Mouse (Mus musculus) midbrain, embryonic 14.5 days (tissue): ENCODE data around the gene Barhl1. TPM values are rescaled to one million over a fixed set of nuclear protein-coding genes. Genes with fewer than 3 reads are reported as not detected.

Source experiments
- ATAC-seq: fragments of 200-750 bp; cut with Nextera tagmentation; 2 replicates; pipeline ENCODE4 v1.8.0; 2017; ENCODE audit warnings: moderate number of reproducible peaks, moderate library complexity; ENCODE audit not compliant: low FRiP score, low TSS enrichment
- DNase-seq: peaks from one replicate; pipeline ENCODE4 v3.0.0-alpha.2; 2015
- H3K27ac ChIP-seq: fragments of 300-500 bp; sonication (generic); replicated peaks from 2 replicates; pipeline ENCODE4 v1.5.1; 2014; ENCODE audit warnings: mild to moderate bottlenecking, low read depth, low read length, moderate library complexity
- H3K27me3 ChIP-seq: fragments of 300-500 bp; sonication (generic); 2 replicates; pipeline ENCODE4 v1.6.1; 2014; ENCODE audit warnings: low read length, control low read depth, mixed read lengths; ENCODE audit not compliant: control insufficient read depth, insufficient read depth
- H3K36me3 ChIP-seq: fragments of 300-500 bp; sonication (generic); 2 replicates; pipeline ENCODE4 v1.6.1; 2014; ENCODE audit warnings: low read length, control low read depth; ENCODE audit not compliant: control insufficient read depth, insufficient read depth
- H3K4me1 ChIP-seq: fragments of 300-500 bp; sonication (generic); 2 replicates; pipeline ENCODE4 v1.6.1; 2014; ENCODE audit warnings: mild to moderate bottlenecking, antibody characterized with exemption, low read length, control low read depth; ENCODE audit not compliant: control insufficient read depth, insufficient read depth
- H3K4me2 ChIP-seq: fragments of 300-500 bp; sonication (generic); 2 replicates; pipeline ENCODE4 v1.6.1; 2014; ENCODE audit warnings: mild to moderate bottlenecking, low read length, moderate library complexity
- H3K4me3 ChIP-seq: fragments of 300-500 bp; sonication (generic); replicated peaks from 2 replicates; pipeline ENCODE4 v1.5.1; 2014; ENCODE audit warnings: low read depth, low read length
- H3K9ac ChIP-seq: fragments of 300-500 bp; sonication (generic); replicated peaks from 2 replicates; pipeline ENCODE4 v1.6.1; 2014; ENCODE audit warnings: mild to moderate bottlenecking, low read length, moderate library complexity
- H3K9me3 ChIP-seq: fragments of 300-500 bp; sonication (generic); 2 replicates; pipeline ENCODE4 v1.6.1; 2016; ENCODE audit warnings: low read length, control low read depth, mixed read lengths; ENCODE audit not compliant: control insufficient read depth
- WGBS: fragments of 180-500 bp; shearing (Covaris S2); extraction: QIAGEN DNeasy Blood & Tissue Kit; methylation state at CpG from one replicate; pipeline ENCODE4 v1.1.7; 2014; 5-methylcytosine and 5-hydroxymethylcytosine counted together
- polyA plus RNA-seq: library from polyadenylated mRNA; unstranded; fragments of >200 nt; fragmentation: Nextera tagmentation; extraction: Ambion mirVana; gene quantifications from 2 replicates; pipeline ENCODE4 v1.2.1, GENCODE M21; 2014

Gene Barhl1
- polyA plus RNA-seq, 1 experiment from 2014 or later: 61.6 TPM

DNA sequence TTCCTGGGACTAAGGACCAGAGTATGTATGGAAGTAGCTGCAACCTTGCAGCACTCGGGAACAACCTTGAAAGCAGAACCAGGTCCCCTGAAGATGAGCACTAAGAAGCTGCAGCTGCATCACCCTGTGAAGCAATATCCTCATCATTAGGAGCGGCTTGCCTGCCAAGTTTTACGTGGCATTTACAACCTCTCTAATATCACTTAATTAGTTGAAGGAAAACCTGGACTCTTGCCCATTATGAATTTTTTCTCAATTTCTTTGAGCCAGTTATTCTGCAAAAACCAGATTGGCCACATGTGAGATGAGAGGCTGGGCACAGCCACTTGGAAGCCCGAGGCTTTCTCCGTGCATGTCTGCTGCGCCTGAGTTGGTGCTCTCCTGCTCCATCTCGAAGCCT is 20.6 kb downstream of the Barhl1 start:
- 91% methylated on average over 7 of the region's 7 CpGs for WGBS
- 0 out of 2 replicates have a peak, but pooled peaks cover 5% of the 10 kb centered on the region for H3K27me3 ChIP-seq
- H3K4me3 ChIP-seq: no peak overlapping the region
- no peak overlapping the region for H3K4me2 ChIP-seq
- DNase-seq (no peak), ATAC-seq (no peak)
- H3K36me3 ChIP-seq: peaks cover 38% of the 10 kb centered on the region
- no peak overlapping the region for H3K27ac ChIP-seq
- peaks cover 21% of the 10 kb centered on the region for H3K4me1 ChIP-seq
- H3K9ac ChIP-seq: no peak overlapping the region
- no peaks in the 10 kb centered on the region for H3K9me3 ChIP-seq

DNA sequence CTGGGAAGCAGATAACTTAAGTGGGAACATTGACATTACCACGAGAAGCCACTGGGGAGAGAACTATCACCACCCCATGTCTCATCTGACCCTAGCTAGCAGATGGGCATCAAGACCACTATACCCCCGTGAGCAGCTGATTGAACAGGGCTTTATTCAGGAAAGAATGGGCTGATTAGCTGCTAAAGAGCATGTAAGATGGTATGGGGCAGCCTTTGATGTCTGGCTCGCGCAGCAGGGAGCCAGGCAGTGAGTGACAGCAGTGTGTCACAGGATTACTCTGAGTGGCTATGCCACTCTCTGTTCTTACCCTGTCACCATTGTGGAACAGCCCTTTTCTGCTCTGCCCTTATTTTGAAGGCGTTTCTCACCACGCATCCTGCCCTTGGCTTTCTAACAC is 22.9 kb downstream of the Barhl1 start:
- Histone ChIP-seq H3K4me1 (peaks cover 32% of the 10 kb centered on the region), H3K27ac (peak overlapping the region; percentile 63), H3K4me3 (no peak overlapping the region), H3K4me2 (no peak overlapping the region), H3K9ac (no peak overlapping the region), H3K27me3 (no peaks in the 10 kb centered on the region), H3K36me3 (peaks cover 37% of the 10 kb centered on the region), H3K9me3 (no peaks in the 10 kb centered on the region)
- peak; percentile 66 for DNase-seq
- ATAC-seq: peak; percentile 78
- WGBS: 10% methylated on average over 6 of the region's 6 CpGs

DNA sequence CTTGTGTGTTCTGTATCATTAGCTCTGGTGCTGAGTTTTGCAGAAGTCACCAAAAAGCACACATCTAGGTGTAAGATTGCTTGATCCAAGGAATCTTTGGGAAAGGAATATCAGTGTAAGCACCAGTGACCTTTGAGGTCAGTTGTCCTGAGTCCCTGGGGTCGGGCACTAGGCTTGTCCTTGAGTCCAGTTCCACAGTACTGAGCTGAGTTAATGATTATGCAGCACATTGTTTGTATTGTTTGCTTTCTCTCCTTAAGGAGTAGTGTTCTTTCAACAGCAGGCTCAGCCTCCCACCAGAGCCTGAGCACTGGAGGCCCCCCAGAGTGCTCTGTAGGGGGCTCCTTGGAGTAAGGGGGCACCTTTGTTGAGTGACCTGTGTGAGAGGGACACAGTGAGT is 23.7 kb downstream of the Barhl1 start:
- H3K27ac ChIP-seq: peak overlapping the region; percentile 45
- no peaks in the 10 kb centered on the region for H3K9me3 ChIP-seq
- DNase-seq (no peak), ATAC-seq (no peak)
- WGBS: 3% methylated on average over 1 of the region's 1 CpGs
- H3K27me3 ChIP-seq: no peaks in the 10 kb centered on the region
- H3K4me2 ChIP-seq: no peak overlapping the region
- H3K4me1 ChIP-seq: peaks cover 32% of the 10 kb centered on the region
- no peak overlapping the region for H3K4me3 ChIP-seq
- peaks cover 44% of the 10 kb centered on the region for H3K36me3 ChIP-seq
- H3K9ac ChIP-seq: no peak overlapping the region

DNA sequence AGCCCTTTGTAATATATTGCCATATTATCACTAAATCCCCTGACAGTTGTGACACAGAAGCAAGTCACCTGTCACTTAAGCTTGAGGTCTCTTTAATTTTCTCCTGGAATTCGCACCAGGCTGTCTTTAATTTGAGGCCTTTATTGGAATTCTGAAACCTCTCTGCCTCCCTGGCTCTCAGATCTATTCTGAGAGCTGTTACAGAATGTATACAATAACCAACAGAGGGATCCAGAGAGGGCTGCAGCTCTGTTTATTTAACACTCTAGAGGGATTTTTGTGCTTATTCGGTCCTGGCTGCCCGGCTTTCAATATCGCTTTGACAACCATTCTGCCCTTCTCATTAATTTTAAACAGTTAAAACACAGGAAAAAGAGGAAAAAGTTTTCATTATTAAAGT is 31.6 kb downstream of the Barhl1 start:
- H3K4me1 ChIP-seq: peaks cover 24% of the 10 kb centered on the region
- H3K36me3 ChIP-seq: peaks cover 47% of the 10 kb centered on the region
- no peak overlapping the region for H3K4me2 ChIP-seq
- ATAC-seq (no peak), DNase-seq (peak; percentile 60)
- no peaks in the 10 kb centered on the region for H3K9me3 ChIP-seq
- H3K27me3 ChIP-seq: no peaks in the 10 kb centered on the region
- H3K4me3 ChIP-seq: no peak overlapping the region
- no peak overlapping the region for H3K9ac ChIP-seq
- H3K27ac ChIP-seq: peak overlapping the region; percentile 60; the same call in 1 of the 2 replicates
- WGBS: 30% methylated on average over 4 of the region's 4 CpGs

DNA sequence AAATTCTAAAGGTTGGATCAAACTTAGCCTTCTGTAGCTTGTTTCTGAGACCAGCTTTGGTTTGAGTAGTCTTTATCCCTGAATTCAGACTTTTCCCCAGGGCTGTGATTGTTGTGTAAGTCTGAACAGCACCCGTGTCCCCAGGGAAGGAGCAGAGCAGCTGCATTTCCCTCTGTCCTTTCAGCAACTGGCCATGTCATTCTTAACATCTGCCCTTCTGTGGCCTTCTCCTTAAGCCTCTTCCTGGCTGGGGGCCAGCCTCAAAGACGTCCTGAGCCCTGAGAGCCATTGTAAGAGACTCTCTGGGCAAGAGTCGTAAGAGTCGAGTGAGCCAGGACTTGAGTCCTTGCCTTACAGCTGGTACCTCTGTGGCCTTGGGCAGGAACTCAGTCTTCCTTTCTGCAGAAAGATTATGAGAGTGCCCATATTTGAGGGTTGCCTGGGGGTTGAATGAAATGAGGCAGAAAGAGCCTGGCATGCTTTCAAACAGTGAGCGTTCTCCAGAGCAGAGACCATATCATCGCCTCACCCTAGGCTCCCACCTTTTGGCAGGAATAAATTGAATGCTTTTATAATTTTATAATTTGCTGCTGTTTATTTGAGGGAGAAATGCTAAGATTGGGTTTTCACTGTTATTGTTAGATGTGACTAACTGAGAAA is 33.5 kb downstream of the Barhl1 start:
- Histone ChIP-seq H3K4me1 (peaks cover 17% of the 10 kb centered on the region), H3K27me3 (no peaks in the 10 kb centered on the region), H3K9ac (no peak overlapping the region), H3K9me3 (no peaks in the 10 kb centered on the region), H3K4me2 (no peak overlapping the region), H3K36me3 (peaks cover 43% of the 10 kb centered on the region), H3K4me3 (no peak overlapping the region), H3K27ac (peak overlapping the region; percentile 37; the same call in 1 of the 2 replicates)
- ATAC-seq (no peak), DNase-seq (peak; percentile 56)
- 36% methylated on average over 6 of the region's 6 CpGs for WGBS

DNA sequence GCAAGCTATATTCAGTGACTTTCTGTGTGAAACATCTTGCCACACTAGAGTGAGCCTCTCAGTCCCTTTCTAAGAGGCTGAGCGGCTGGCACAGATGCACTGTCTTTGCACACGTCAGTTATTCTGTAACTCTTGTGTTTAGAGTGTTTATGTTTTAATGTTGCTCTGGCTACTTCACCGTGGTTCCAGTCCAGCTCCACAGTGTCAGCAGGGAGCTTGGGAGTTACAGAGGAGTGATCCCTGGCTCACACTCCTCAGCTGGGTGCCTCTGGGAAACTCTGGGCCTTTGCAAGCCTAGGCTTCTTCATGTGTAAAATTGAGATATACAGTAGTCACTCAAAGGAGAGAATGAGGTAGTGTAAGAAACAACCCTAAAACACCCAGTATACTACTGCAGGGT is 34.4 kb downstream of the Barhl1 start:
- H3K9me3 ChIP-seq: no peaks in the 10 kb centered on the region

DNA sequence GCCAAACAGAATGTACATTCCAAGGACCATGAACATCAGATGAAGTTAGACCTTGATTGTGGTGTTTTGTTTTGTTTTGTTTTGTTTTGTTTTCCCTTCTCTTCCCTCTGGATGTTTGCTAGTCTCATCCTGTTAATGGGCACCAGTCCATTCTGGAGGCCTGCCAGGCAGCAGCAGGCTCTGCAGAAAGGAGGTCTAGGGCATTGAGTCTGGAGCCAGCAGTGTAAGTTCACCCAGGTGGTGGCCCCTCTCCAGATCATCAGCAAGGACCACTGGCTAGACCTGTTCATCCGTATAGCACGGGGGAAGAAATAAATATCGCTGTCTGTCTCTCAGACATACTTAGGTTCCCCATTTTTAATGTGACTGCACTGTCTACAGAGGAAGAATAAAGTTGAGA is 35.2 kb downstream of the Barhl1 start:
- Histone ChIP-seq H3K4me1 (peaks cover 14% of the 10 kb centered on the region), H3K9me3 (no peaks in the 10 kb centered on the region), H3K27ac (no peak overlapping the region), H3K4me2 (no peak overlapping the region), H3K27me3 (no peaks in the 10 kb centered on the region), H3K4me3 (no peak overlapping the region), H3K36me3 (peaks cover 50% of the 10 kb centered on the region), H3K9ac (no peak overlapping the region)
- DNase-seq (no peak), ATAC-seq (no peak)
- WGBS: 92% methylated on average over 3 of the region's 3 CpGs

More for the DNA sequence above, 34.4 kb downstream of the Barhl1 start:
- Histone ChIP-seq H3K36me3 (peaks cover 45% of the 10 kb centered on the region), H3K4me3 (no peak overlapping the region), H3K4me1 (peaks cover 17% of the 10 kb centered on the region), H3K27ac (no peak overlapping the region), H3K4me2 (no peak overlapping the region), H3K9ac (no peak overlapping the region), H3K27me3 (no peaks in the 10 kb centered on the region)
- DNase-seq: no peak
- WGBS: 86% methylated on average over 3 of the region's 3 CpGs
- no peak for ATAC-seq

DNA sequence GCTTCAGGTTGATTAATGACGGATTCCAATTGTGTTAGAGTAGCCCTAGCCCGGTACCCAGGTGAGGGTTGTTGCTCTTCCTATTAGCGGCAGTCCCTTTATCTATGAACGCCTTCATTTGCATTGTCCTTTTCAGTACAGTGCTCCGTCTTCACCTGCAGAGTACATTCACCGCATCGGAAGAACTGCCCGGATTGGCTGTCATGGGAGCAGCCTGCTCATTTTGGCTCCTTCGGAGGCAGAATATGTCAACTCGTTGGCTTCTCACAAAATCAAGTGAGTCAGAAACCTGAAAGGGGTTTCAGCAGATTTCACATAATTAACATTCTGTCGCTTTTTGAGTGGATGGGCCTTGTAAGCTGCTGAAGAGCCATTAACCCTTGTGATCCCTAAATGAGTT is 40.9 kb downstream of the Barhl1 start:
- H3K27me3 ChIP-seq: no peaks in the 10 kb centered on the region
- H3K9me3 ChIP-seq: no peaks in the 10 kb centered on the region
- no peak overlapping the region for H3K9ac ChIP-seq
- peaks cover 50% of the 10 kb centered on the region for H3K36me3 ChIP-seq
- no peak for DNase-seq
- 87% methylated on average over 11 of the region's 11 CpGs for WGBS
- H3K4me3 ChIP-seq: no peak overlapping the region
- H3K4me2 ChIP-seq: no peak overlapping the region
- no peak for ATAC-seq
- H3K4me1 ChIP-seq: no peaks in the 10 kb centered on the region
- no peak overlapping the region for H3K27ac ChIP-seq

DNA sequence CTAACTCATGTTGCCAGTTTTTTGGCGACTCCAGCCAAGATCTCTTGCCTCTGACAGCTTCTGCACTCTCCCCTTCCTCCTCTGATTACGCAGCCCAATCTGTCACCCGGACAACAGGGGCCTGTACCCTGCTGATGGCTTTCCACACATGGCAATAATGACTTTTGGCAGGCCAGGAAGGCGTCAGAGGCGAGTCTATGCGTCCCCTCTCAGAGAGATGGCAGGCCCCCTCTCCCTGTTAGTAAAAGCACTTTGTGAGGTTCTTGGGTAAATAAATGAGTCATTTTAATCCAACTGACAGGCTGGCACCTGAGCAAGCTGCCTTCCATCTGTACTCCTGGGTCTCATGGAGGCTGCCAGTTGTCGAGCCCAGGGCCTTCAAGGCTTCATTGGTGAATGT is 49.0 kb downstream of the Barhl1 start:
- Histone ChIP-seq H3K27me3 (no peaks in the 10 kb centered on the region), H3K36me3 (peaks cover 50% of the 10 kb centered on the region), H3K9ac (no peak overlapping the region), H3K27ac (no peak overlapping the region), H3K4me3 (no peak overlapping the region), H3K4me1 (no peaks in the 10 kb centered on the region), H3K9me3 (no peaks in the 10 kb centered on the region), H3K4me2 (no peak overlapping the region)
- WGBS: 71% methylated on average over 7 of the region's 7 CpGs
- ATAC-seq (no peak), DNase-seq (peak; percentile 23)
